Mouse (Mus musculus) lung, postnatal 0 days (tissue): Measurements from ENCODE around the gene Dclre1c. TPM values are rescaled to one million over a fixed set of nuclear protein-coding genes. Genes with fewer than 3 reads are reported as not detected.

Experiments
- ATAC-seq: fragments of 200-750 bp; cut with Nextera tagmentation; 2 replicates; pipeline ENCODE4 v1.8.0; 2017; ENCODE audit warnings: moderate library complexity
- DNase-seq: peaks from one replicate; pipeline ENCODE4 v3.0.0-alpha.2; 2016; ENCODE audit warnings: low spot score
- H3K27ac ChIP-seq: fragments of 300-500 bp; sonication (generic); 2 replicates; pipeline ENCODE4 v1.5.1; 2014; ENCODE audit warnings: antibody characterized with exemption, mild to moderate bottlenecking, low read length, mixed read lengths
- H3K27me3 ChIP-seq: fragments of 300-500 bp; sonication (generic); replicated peaks from 2 replicates; pipeline ENCODE4 v1.6.1; 2014; ENCODE audit warnings: low read length, mixed read lengths; ENCODE audit not compliant: insufficient read depth
- H3K36me3 ChIP-seq: fragments of 300-500 bp; sonication (generic); 2 replicates; pipeline ENCODE4 v1.6.1; 2014; ENCODE audit warnings: low read length, mixed read lengths; ENCODE audit not compliant: insufficient read depth
- H3K4me1 ChIP-seq: fragments of 300-500 bp; sonication (generic); 2 replicates; pipeline ENCODE4 v1.6.1; 2014; ENCODE audit warnings: antibody characterized with exemption, low read depth, low read length, mixed read lengths; ENCODE audit not compliant: insufficient read depth
- H3K4me2 ChIP-seq: fragments of 300-500 bp; sonication (generic); replicated peaks from 2 replicates; pipeline ENCODE4 v1.6.1; 2014; ENCODE audit warnings: low read depth, mild to moderate bottlenecking, low read length, moderate library complexity, mixed read lengths
- H3K4me3 ChIP-seq: fragments of 300-500 bp; sonication (generic); 2 replicates; pipeline ENCODE4 v1.5.1; 2014; ENCODE audit warnings: low read depth, low read length
- H3K9ac ChIP-seq: fragments of 300-500 bp; sonication (generic); replicated peaks from 2 replicates; pipeline ENCODE4 v1.6.1; 2014; ENCODE audit warnings: low read depth, mild to moderate bottlenecking
- H3K9me3 ChIP-seq: fragments of 300-500 bp; sonication (generic); 2 replicates; pipeline ENCODE4 v1.6.1; 2016; ENCODE audit warnings: low read length, mixed read lengths
- CTCF ChIP-seq: IDR thresholded peaks from 2 replicates; pipeline ENCODE4 v1.5.1; 2016; ENCODE audit warnings: antibody characterized with exemption, mild to moderate bottlenecking
- EP300 ChIP-seq: IDR thresholded peaks from 2 replicates; pipeline ENCODE4 v1.6.1; 2016; ENCODE audit warnings: antibody characterized with exemption, mild to moderate bottlenecking, control low read depth
- WGBS: fragments of 180-500 bp; shearing (Covaris S2); extraction: QIAGEN DNeasy Blood & Tissue Kit; methylation state at CpG from one replicate; pipeline ENCODE4 v1.1.7; 2014; 5-methylcytosine and 5-hydroxymethylcytosine counted together
- polyA plus RNA-seq: library from polyadenylated mRNA; unstranded; fragments of >200 nt; fragmentation: Nextera tagmentation; extraction: Ambion mirVana; gene quantifications from 2 replicates; pipeline ENCODE4 v1.2.1, GENCODE M21; 2015

Dclre1c gene
- polyA plus RNA-seq, 1 experiment from 2014 or later: 3.0 TPM

DNA sequence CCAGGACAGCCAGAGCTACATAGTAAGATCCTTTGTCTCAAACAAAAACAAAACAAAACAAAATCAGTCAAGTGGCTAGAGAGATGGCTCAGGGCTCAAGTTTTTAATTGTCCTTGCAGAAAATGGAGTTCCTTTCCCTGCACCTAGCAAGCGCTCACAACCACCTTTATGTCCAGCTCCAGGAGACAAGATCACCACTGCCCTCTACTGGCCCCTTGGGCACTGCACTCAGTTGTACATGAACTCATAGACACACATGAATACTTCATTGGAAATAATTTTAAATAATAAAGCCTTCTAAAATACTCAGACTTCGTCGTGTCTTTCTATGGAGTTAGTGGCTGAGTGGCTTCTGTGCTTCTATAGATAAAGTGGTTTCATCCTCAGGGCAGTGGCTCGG lies 9.7 kb upstream of the Dclre1c start:
- DNase-seq: peak; percentile 51
- 41% methylated on average over 4 of the region's 4 CpGs for WGBS

DNA sequence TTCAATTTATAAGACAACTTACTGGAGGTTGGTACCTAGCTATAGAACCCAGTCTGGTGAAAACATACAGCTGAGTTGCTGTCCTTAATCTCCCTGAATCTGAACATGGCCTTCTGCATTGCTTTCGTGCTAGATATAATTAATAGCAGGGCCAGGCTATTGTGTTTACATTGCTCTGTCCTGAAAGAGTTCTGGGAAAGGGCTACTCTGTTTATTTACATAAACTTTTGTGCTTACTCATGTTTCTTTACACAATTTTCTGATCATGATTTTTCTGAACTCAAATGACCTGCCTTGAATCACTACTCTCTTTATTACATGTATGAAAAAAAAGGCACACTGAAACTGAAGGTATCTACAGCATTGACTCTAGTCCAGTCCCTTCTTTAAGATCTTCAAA lies 8.3 kb upstream of the Dclre1c start:
- no peak overlapping the region for H3K9ac ChIP-seq
- peak; percentile 25 for DNase-seq
- H3K4me1 ChIP-seq: no peaks in the 10 kb centered on the region
- H3K27me3 ChIP-seq: no peaks in the 10 kb centered on the region
- no peak overlapping the region for H3K4me3 ChIP-seq
- no peaks in the 10 kb centered on the region for H3K36me3 ChIP-seq
- H3K4me2 ChIP-seq: no peak overlapping the region
- TF ChIP-seq EP300 (no peak), CTCF (no peak)
- 25% methylated on average over 1 of the region's 1 CpGs for WGBS
- no peaks in the 10 kb centered on the region for H3K9me3 ChIP-seq
- no peak for ATAC-seq
- H3K27ac ChIP-seq: no peak overlapping the region

More for the DNA sequence above, 9.7 kb upstream of the Dclre1c start:
- no peak overlapping the region for H3K4me3 ChIP-seq
- peak; percentile 76 for TF ChIP-seq CTCF
- TF ChIP-seq EP300: no peak
- no peak overlapping the region for H3K27ac ChIP-seq
- no peaks in the 10 kb centered on the region for H3K36me3 ChIP-seq
- H3K4me2 ChIP-seq: no peak overlapping the region
- no peaks in the 10 kb centered on the region for H3K27me3 ChIP-seq
- H3K9me3 ChIP-seq: no peaks in the 10 kb centered on the region
- no peak for ATAC-seq
- no peaks in the 10 kb centered on the region for H3K4me1 ChIP-seq
- H3K9ac ChIP-seq: no peak overlapping the region

DNA sequence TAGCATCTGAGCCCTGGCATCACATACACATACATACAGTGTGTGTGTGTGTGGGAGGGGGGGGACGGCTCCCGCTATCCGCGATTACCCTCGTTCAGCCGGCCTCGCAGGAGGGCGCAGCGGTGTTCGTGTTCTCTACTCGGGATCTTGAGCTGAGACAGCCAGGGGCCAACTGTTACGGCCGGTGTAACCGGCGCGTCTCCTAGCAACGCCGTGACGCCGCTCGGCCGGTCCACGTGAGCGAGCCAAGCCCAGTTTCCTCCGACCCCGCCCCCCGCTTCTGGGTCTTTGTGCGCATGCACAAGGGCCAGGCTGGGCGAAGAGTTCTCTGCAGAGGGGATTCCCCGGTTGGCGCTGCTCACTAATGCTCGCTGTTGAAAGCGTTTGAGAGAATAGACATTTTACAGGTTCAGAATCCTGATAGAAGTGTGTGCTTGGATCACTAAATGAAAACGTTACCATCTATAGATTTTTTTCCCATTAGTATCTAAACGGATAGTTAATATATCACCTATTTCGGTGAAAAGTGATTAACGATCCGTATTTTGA lies 5.0 kb upstream of the Dclre1c start:
- H3K27ac ChIP-seq: no peak overlapping the region
- TF ChIP-seq EP300: no peak
- no peak; the same call in 1 of the 2 replicates for TF ChIP-seq CTCF
- under 1% methylated on average over 38 of the region's 38 CpGs for WGBS
- ATAC-seq: peak; percentile 96
- no peak overlapping the region for H3K9ac ChIP-seq
- peak; percentile 97 for DNase-seq
- no peaks in the 10 kb centered on the region for H3K9me3 ChIP-seq
- H3K36me3 ChIP-seq: no peaks in the 10 kb centered on the region
- no peaks in the 10 kb centered on the region for H3K27me3 ChIP-seq
- H3K4me3 ChIP-seq: peak overlapping the region; percentile 50
- no peaks in the 10 kb centered on the region; the same call in 1 of the 2 replicates for H3K4me1 ChIP-seq
- peak overlapping the region; percentile 82 for H3K4me2 ChIP-seq

DNA sequence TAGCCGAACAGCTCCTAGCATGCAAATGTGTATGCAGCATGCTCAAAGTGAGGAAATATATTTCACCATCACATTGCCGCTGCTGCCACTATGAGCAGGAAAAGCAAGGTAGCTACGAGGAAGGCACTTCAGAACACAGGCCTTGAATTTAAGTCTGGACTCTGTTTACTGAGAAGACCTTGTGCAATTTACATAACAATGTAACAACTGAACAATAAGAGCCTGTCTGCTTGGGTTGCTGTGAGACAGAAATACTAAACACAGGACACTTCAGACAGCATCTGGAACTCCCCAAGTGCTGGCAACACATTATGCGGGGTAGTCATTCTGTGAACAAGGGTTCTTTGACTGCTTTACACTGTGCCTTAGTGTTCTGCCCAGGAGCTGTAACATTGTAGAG lies 3.8 kb upstream of the Dclre1c start:
- H3K27ac ChIP-seq: no peak overlapping the region
- WGBS: 61% methylated on average over 4 of the region's 4 CpGs
- TF ChIP-seq CTCF (no peak), EP300 (no peak)

DNA sequence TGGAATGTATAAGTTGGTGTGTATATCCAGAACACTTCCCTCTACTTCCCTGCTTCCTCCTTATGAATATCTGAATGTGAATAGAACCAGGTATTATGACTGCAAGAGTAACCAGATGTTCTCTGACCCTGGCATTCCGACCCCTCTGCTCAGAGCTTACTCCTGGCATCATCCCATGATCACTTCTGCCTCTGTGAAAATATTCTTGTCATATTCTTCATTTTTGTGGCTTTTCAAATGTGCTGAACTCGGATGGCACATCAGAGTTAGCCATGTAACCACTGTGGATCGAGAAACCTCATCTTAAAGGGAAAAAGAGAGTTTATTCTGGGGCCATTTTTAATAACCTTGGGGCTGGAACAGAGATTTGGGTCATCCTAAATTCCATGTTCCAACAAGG lies 1.4 kb upstream of the Dclre1c start, which contains the start of gene Meig1:
Meig1 (minus strand) TSS at position 101 of the 400 bp plus-strand sequence.
- 58% methylated on average over 3 of the region's 3 CpGs for WGBS
- Histone ChIP-seq H3K27ac (no peak within 1 kb of the TSS; the same call in 1 of the 2 replicates), H3K27me3 (no peaks in the 10 kb centered on the region), H3K4me1 (no peaks in the 10 kb centered on the region; the same call in 1 of the 2 replicates), H3K4me2 (peak within 1 kb of the TSS; percentile 92; the same call in 1 of the 2 replicates), H3K36me3 (no peaks in the 10 kb centered on the region), H3K9me3 (no peaks in the 10 kb centered on the region), H3K9ac (no peak within 1 kb of the TSS), H3K4me3 (no peak within 1 kb of the TSS)
- ATAC-seq (no peak), DNase-seq (no peak)
- TF ChIP-seq EP300: no peak
- no peak for TF ChIP-seq CTCF

More for the DNA sequence above, 3.8 kb upstream of the Dclre1c start:
- DNase-seq (no peak), ATAC-seq (no peak)
- Histone ChIP-seq H3K9ac (no peak overlapping the region), H3K27me3 (no peaks in the 10 kb centered on the region), H3K9me3 (no peaks in the 10 kb centered on the region), H3K4me2 (no peak overlapping the region), H3K4me1 (no peaks in the 10 kb centered on the region; the same call in 1 of the 2 replicates), H3K36me3 (no peaks in the 10 kb centered on the region), H3K4me3 (no peak overlapping the region)

DNA sequence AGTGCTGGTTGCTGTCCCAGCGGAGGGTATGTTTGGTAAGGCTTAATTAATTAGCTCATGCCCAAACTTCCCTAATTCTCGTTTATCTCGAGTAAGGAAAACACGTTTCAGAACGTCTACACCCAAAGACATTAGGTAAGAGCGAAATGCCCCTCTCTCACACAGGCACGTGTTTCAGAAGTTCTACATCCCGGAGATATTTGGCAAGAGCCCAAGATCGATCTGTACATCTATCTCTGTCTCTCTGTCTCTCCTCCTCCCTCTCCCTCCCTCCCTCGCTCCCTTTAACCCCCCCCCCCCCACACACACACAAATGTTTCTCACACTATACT lies 614 bp downstream of the Dclre1c start:
- Histone ChIP-seq H3K4me3 (peak overlapping the region; percentile 63), H3K36me3 (no peaks in the 10 kb centered on the region), H3K4me2 (peak overlapping the region; percentile 92), H3K27me3 (no peaks in the 10 kb centered on the region), H3K9ac (peak overlapping the region; percentile 49), H3K4me1 (no peaks in the 10 kb centered on the region; the same call in 1 of the 2 replicates), H3K9me3 (no peaks in the 10 kb centered on the region), H3K27ac (no peak overlapping the region)
- DNase-seq (peak; percentile 13), ATAC-seq (no peak)
- 3% methylated on average over 9 of the region's 10 CpGs for WGBS
- TF ChIP-seq CTCF (no peak), EP300 (no peak)

DNA sequence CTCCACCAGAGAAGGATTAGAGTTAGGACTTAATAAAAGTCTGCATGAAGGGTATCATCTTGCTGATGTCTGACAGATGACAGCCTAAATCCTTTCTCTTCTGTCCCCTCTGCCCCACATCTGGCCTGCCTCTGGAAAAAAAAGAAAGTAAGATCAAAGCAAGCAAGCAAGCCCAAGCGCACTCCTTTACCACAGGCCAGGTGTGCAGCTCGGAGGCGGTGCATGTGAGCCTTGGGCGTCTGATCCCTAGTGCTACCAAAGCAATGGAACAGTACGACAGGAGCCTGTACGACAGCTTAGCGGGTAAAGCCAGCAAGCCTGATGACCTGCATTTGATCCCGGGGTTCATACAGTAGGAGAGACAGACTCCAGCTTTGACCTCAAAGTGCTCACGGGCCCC lies 7.0 kb downstream of the Dclre1c start:
- no peaks in the 10 kb centered on the region for H3K9me3 ChIP-seq
- TF ChIP-seq EP300 (no peak), CTCF (no peak)
- no peak for ATAC-seq
- no peak for DNase-seq
- WGBS: 87% methylated on average over 9 of the region's 9 CpGs
- H3K9ac ChIP-seq: no peak overlapping the region
- H3K4me3 ChIP-seq: no peak overlapping the region
- no peaks in the 10 kb centered on the region for H3K27me3 ChIP-seq
- no peaks in the 10 kb centered on the region for H3K36me3 ChIP-seq
- no peak overlapping the region for H3K27ac ChIP-seq
- no peaks in the 10 kb centered on the region for H3K4me1 ChIP-seq
- H3K4me2 ChIP-seq: no peak overlapping the region
